Mouse (Mus musculus): ENCODE results near the gene Sec61b. TPM values are rescaled to one million over a fixed set of nuclear protein-coding genes. Genes with fewer than 3 reads are reported as not detected.
A peak's percentile ranks its signal among the peaks of the same experiment; 100 is the strongest.

Sec61b gene
- total RNA-seq (2014; fragmentation: Nextera tagmentation) (209 and 292 TPM in 2 replicates), total RNA-seq (2017) (189 and 247 TPM in 2 replicates)

- ATAC-seq (replicated peaks; ENCODE audit: low FRiP score, low TSS enrichment, poor library complexity, severe bottlenecking) = peak; percentile 96
Measured at GRCm38 (mm10) chr4:47473968-47474729, at the start of gene Sec61b, which contains the start of gene Alg2. TSS of gene Sec61b (plus strand) at chr4:47474658. TSS of gene Alg2 (minus strand) at chr4:47474333.

DNA sequence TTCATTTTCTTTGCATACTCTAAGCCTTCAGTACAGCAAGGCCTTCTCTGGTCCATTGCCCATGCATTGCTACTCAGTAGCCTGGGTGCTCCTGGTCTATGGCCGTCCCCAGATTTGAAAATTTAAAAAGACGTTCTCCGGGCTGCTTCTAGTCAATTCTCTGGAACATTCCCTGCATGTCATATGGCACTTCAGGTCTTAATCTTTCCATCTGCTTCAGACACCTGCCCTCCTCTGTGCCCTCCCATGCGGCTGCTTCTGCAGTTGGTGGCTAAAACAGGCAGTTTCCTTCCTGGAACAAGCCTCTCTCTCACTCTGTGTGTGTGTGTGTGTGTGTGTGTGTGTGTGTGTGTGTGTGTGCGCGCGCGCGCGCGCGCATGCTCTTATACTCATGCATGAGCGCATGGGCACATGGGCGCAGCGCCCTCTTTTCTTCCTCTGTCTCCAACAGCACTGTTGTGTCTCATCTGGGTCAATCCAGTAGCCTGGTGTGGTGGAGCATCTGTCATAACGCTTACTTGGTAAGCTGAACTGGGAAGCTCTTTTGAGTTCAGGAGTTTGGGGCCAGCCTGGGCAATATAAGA is 49.1 kb upstream of the Sec61b start:
- no peak for ATAC-seq (replicated peaks; ENCODE audit: low FRiP score, low TSS enrichment, poor library complexity, severe bottlenecking)

- ATAC-seq (replicated peaks; ENCODE audit: low FRiP score, low TSS enrichment, poor library complexity, severe bottlenecking) = no peak
Measured at GRCm38 (mm10) chr4:47427606-47428005, 46.9 kb upstream of the Sec61b start.

GRCm38 (mm10) chr4:47430557-47430956 is 43.9 kb upstream of the Sec61b start:
- ATAC-seq (replicated peaks; ENCODE audit: low FRiP score, low TSS enrichment, poor library complexity, severe bottlenecking) = no peak

GRCm38 (mm10) chr4:47431081-47431480 is 43.4 kb upstream of the Sec61b start:
- no peak for ATAC-seq (replicated peaks; ENCODE audit: low FRiP score, low TSS enrichment, poor library complexity, severe bottlenecking)

DNA sequence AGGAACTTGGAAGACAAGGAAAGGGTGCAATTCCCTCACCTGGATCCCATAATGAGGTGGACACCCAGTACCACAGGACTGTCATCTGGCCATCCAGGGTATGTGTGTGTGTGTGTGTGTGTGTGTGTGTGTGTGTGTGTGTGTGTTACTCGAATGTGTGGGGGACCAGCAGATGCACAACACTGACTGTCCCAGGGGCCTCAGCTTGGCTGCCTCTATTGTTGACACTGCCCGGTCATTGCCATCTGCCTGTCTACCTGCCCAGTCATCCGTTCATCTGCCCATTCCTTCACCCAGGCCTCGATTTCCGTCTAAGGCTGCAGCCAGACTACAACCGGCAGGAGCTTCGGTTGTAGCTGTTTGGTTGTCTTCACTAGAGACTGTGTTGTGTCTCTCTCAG is 41.7 kb upstream of the Sec61b start:
- no peak for ATAC-seq (replicated peaks; ENCODE audit: low FRiP score, low TSS enrichment, poor library complexity, severe bottlenecking)

DNA sequence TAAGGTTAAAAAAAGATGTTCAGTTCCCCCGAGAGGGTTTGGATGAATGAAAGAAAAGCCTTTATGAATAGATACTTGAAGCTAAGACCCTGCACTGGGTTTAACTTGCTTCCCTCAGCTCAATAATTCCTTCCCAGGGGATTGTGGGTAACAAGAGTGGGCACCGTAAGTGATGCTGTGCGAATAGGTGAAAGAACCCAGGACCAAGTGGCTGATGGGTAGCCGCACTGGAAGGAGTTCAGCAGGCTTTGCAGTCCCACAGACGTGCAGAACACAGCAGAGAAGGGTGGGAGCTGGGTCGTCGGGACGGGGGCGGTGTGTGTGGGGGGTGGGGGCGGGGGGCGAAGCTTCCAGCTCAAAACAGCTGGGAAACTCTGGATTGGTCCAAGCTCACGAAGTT is 39.3 kb upstream of the Sec61b start:
- ATAC-seq (replicated peaks; ENCODE audit: low FRiP score, low TSS enrichment, poor library complexity, severe bottlenecking) = no peak

DNA sequence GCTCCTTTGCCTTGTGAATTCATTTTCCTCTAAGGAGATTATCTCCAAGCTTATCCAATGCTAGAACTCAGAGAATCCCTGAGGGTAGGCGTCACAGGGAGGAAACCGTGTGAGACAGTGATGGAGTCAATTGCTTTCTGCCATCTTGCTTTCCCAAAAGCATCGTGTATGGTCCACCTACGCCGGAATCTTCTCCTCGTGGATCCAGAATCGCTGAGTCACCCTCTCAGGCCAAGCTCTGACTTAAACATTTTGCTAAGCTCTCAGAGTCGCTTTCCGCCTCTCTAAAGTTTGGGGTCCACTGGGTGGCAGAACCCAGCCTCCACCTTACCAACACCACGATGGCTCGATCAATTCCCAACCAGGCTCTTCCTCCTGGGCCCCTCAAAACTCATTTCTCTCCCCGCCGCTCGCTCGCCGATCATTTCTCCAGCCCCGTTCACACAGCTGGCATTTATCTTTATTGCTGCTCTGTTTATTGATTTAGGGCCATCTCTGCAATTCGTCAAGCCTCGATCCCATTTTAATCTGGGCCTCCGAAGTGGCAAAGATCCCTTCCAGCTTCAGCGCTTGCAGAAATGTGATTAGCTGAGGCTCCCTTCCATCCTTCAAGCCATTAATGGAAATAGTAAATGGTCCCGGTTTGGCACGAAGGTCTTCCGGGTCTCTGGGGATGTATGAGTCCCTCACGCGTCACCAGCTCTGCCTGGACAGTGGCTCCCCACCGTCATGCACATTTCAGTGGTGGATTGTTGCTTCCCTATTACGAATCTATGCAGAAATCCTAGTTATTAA is 38.7 kb upstream of the Sec61b start:
- ATAC-seq (replicated peaks; ENCODE audit: low FRiP score, low TSS enrichment, poor library complexity, severe bottlenecking) = no peak

DNA sequence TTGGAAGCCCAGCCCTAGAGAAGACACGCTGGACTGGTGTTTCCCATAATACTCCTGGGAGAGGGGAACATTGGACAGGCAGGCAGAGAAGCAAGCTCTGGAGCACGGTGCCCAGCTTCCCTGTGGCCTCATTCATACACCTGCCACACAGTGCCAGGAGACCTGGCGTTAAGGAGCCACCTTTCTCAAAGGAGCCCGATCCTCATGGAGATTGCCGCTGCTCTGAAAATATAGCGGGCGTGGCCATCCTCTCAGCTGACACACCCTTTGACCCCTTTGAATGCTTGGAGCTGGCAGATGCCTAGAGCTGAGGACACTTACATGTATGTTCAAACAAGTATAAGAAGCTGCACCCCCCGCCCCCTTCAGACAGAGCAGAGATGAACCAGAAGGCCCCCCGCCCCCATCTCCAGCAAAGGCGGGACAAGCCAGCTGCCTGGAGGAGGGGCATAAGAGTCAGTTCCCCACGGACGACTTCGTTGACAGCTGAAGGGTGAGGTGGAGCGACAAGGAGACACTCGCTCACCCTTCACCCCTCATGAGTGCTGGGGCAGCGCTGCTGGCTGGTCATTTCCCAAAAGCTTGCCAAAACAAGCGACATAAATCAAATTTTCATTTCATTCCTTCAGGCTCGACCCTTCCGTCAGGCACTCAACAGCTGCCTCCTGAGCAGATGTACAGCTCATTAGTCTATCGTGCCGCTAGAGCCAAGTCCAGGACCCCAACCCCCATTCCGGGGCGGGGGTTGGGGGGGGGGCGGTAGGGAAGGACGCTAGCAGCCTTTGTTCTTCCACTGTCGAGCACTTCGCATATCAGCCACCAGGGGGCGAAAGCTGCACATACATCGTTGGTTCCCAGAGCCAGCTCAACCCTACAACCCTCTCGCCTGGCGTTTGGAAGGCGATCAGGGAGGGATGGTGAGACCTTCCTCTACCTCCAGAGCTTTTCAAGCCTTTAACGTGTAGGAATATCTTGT is 36.8 kb upstream of the Sec61b start:
- peak; percentile 82 for ATAC-seq (replicated peaks; ENCODE audit: low FRiP score, low TSS enrichment, poor library complexity, severe bottlenecking)

- ATAC-seq (replicated peaks; ENCODE audit: low FRiP score, low TSS enrichment, poor library complexity, severe bottlenecking) = no peak
Measured at GRCm38 (mm10) chr4:47438956-47439355, 35.5 kb upstream of the Sec61b start.

- ATAC-seq (replicated peaks; ENCODE audit: low FRiP score, low TSS enrichment, poor library complexity, severe bottlenecking) = no peak
Measured at GRCm38 (mm10) chr4:47440951-47441350, 33.5 kb upstream of the Sec61b start.

- ATAC-seq (replicated peaks; ENCODE audit: low FRiP score, low TSS enrichment, poor library complexity, severe bottlenecking) = no peak
Measured at GRCm38 (mm10) chr4:47448526-47448925, 25.9 kb upstream of the Sec61b start.

DNA sequence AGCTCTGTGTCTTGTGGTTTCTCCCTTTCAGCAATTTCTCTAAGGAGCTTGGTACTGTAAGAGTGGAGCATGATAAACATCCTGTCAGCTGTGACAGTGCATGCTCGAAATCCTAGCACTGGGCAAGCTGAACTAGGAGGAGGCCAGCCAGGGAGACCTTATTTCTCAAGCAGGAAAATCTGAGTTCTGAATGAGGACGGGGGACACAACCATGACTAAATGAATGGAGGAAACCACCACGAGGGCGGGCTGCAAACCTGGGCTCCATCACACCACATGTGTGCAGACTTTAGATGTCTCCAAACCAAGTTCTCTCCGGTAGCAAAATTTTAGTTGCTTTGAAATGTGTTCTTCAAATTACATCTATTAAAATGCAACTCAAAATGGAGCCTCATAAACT is 25.3 kb upstream of the Sec61b start:
- no peak for ATAC-seq (replicated peaks; ENCODE audit: low FRiP score, low TSS enrichment, poor library complexity, severe bottlenecking)

DNA sequence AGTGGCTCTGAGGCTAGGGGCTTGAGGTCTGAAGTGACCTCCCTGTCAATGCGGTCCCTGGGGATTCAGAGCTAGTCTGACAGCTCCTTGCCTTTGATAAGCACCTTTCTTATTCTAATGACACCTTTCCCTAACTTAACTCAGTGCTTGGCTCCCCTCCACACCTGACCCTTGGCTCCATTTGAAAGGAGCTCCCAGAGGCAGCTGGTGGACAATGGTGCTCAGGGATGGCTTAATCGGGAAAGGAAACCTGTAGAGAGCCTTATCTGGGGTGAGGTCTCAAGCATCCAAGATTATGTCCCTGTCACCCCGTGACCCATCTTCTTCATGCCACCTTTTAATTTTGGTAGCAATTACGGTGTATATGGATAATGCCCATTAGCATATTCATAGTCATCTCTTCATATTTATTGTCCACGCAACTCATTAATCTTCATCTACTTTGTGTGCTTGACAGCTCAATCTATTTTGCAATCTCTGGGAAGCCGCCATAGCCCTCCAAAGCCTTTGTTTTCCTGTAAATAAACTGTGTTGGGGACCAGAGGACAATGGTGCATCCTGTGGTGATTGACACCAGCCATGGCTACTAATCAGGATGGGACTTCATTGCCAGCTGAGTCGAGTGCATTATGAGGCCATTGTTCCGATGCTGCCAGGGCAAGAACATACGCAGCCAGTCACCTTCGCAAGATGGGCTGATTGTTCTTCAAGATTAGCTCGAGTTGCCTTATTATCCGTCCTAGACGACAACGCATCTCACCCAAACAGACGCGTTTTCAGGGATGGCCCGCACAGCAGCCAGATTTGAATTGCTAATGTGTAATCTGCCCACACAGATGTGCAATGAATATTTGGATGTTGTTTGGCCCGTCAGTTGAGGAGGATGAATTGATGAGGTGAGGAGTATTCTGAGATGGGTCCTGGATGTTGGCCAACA is 24.6 kb upstream of the Sec61b start:
- no peak for ATAC-seq (replicated peaks; ENCODE audit: low FRiP score, low TSS enrichment, poor library complexity, severe bottlenecking)

DNA sequence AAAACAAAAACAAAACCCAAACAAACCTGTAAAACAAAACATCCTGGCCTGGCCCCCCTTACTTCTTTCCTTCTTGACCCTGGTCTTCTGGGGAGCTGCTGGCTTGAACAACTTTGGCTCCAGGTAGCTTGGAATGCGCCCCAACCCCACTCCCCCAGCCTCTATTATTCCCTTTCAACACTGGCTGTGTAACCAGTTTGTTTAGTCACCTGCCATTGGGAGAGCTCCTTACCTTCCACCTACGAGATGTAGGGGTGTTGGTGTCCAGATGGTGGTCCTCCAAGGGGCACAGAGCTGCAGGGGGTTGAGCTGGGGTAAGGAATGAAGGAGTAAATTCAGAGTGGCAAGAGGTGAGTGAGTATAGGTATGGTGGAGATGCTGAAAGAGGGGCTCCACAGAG is 7.3 kb upstream of the Sec61b start:
- ATAC-seq (replicated peaks; ENCODE audit: low FRiP score, low TSS enrichment, poor library complexity, severe bottlenecking) = no peak

GRCm38 (mm10) chr4:47473586-47473967 is 881 bp upstream of the Sec61b start:
- ATAC-seq (replicated peaks; ENCODE audit: low FRiP score, low TSS enrichment, poor library complexity, severe bottlenecking) = no peak

- peak; percentile 40 for ATAC-seq (replicated peaks; ENCODE audit: low FRiP score, low TSS enrichment, poor library complexity, severe bottlenecking)
Measured at GRCm38 (mm10) chr4:47474730-47475643, 529 bp downstream of the Sec61b start.

All from megakaryocyte-erythroid progenitor cell, adult 5-6 weeks (primary cell).